Mouse (Mus musculus) C2C12 (cell line): ENCODE data around the gene Phactr2.

Source experiments
- CEBPB ChIP-seq: IDR thresholded peaks from one replicate; pipeline ENCODE4 v1.6.1; 2011; ENCODE audit warnings: low read depth, mild to moderate bottlenecking, control low read depth, moderate library complexity
- CTCF ChIP-seq: IDR thresholded peaks from one replicate; pipeline ENCODE4 v1.5.1; 2011; ENCODE audit not compliant: control insufficient read depth, insufficient read depth, insufficient read length
- MAX ChIP-seq: IDR thresholded peaks from one replicate; pipeline ENCODE4 v1.6.1; 2011; ENCODE audit warnings: mild to moderate bottlenecking, control low read depth
- MYOD1 ChIP-seq: IDR thresholded peaks from one replicate; pipeline ENCODE4 v1.6.1; 2011; ENCODE audit warnings: low read depth; ENCODE audit not compliant: control insufficient read depth, insufficient read length
- MYOG ChIP-seq: IDR thresholded peaks from one replicate; pipeline ENCODE4 v1.6.1; 2011; ENCODE audit not compliant: control insufficient read depth, insufficient read length; ENCODE audit errors: extremely low read depth
- USF1 ChIP-seq: IDR thresholded peaks from one replicate; pipeline ENCODE4 v1.6.1; 2011; ENCODE audit warnings: low read depth, mild to moderate bottlenecking, control low read depth, moderate library complexity

DNA sequence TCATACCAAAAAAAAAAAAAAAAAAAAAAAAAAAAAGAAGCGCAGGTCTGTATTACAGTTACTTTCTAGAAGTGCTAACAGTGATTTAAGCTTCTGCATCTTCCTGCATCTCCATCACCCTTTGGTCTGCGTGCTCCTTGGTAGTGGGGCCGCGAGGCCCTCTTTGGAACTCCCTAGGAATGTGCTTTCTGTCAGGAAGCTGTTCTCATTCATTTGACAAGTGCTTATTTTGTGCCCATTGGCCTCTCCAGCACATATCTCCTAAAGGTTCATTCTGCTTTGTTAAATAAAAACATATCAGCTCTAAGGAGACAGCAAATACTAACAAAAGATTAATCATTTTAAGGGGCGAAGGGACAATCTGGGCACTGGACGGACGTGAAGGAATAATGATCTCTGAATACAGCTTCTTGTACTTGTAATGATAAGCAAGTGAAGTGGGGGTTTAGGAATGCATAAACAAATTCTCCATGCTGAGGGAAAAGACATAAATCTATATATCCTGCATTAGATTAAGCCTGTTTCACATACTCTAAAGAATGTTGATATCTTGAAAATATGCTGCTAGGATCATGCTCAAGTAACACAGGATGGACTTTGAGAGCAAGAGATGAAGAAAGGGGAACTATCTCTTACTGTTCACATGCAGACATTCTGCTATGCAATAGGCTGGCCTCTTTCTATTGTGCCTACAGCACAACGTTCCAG lies 264.1 kb downstream of the Phactr2 start:
- no peak for TF ChIP-seq MYOD1
- TF ChIP-seq CTCF, result no peak
- TF ChIP-seq USF1, result no peak
- no peak for TF ChIP-seq CEBPB
- no peak for TF ChIP-seq MAX
- no peak for TF ChIP-seq MYOG
